Mouse (Mus musculus) intestine, embryonic 16.5 days (tissue): ENCODE measurements around the gene Gcnt2. TPM values are rescaled to one million over a fixed set of nuclear protein-coding genes. Genes with fewer than 3 reads are reported as not detected.
"Not testable (repeated sequence)": the region's sequence is repeated elsewhere in the genome, so short reads cannot be mapped to it uniquely, and the experiment has no call there.

Source experiments
- ATAC-seq: fragments of 200-750 bp; cut with Nextera tagmentation; 2 replicates; pipeline ENCODE4 v1.8.0; 2017; ENCODE audit warnings: moderate TSS enrichment, moderate library complexity
- H3K27ac ChIP-seq: fragments of 300-500 bp; sonication (generic); 2 replicates; pipeline ENCODE4 v1.5.1; 2014; ENCODE audit warnings: mild to moderate bottlenecking, low read length
- H3K27me3 ChIP-seq: fragments of 300-500 bp; sonication (generic); replicated peaks from 2 replicates; pipeline ENCODE4 v1.6.1; 2014; ENCODE audit warnings: low read length, control low read depth, mixed read lengths; ENCODE audit not compliant: control insufficient read depth, insufficient read depth
- H3K36me3 ChIP-seq: fragments of 300-500 bp; sonication (generic); 2 replicates; pipeline ENCODE4 v1.6.1; 2014; ENCODE audit warnings: low read length, control low read depth; ENCODE audit not compliant: control insufficient read depth, insufficient read depth
- H3K4me1 ChIP-seq: fragments of 300-500 bp; sonication (generic); 2 replicates; pipeline ENCODE4 v1.6.1; 2014; ENCODE audit warnings: low read length, control low read depth, mixed read lengths; ENCODE audit not compliant: control insufficient read depth, insufficient read depth
- H3K4me2 ChIP-seq: fragments of 300-500 bp; sonication (generic); 2 replicates; pipeline ENCODE4 v1.6.1; 2014; ENCODE audit warnings: low read depth, low read length, control low read depth
- H3K4me3 ChIP-seq: fragments of 300-500 bp; sonication (generic); 2 replicates; pipeline ENCODE4 v1.5.1; 2014; ENCODE audit warnings: mild to moderate bottlenecking, low read length
- H3K9ac ChIP-seq: fragments of 300-500 bp; sonication (generic); 2 replicates; pipeline ENCODE4 v1.6.1; 2014; ENCODE audit warnings: low read depth, low read length
- H3K9me3 ChIP-seq: fragments of 300-500 bp; sonication (generic); 2 replicates; pipeline ENCODE4 v1.6.1; 2016; ENCODE audit warnings: low read length, control low read depth; ENCODE audit not compliant: control insufficient read depth
- WGBS: fragments of 180-500 bp; shearing (Covaris S2); extraction: QIAGEN DNeasy Blood & Tissue Kit; methylation state at CpG from one replicate; pipeline ENCODE4 v1.1.7; 2014; 5-methylcytosine and 5-hydroxymethylcytosine counted together
- polyA plus RNA-seq: library from polyadenylated mRNA; unstranded; fragments of >200 nt; fragmentation: Nextera tagmentation; extraction: Ambion mirVana; gene quantifications from 2 replicates; pipeline ENCODE4 v1.2.1, GENCODE M21; 2015

Gcnt2 gene
- polyA plus RNA-seq, 1 experiment from 2014 or later = 14.5 TPM

- ATAC-seq = no peak
- Histone ChIP-seq H3K4me1 (peaks cover 8% of the 10 kb centered on the region; the same call in 1 of the 2 replicates), H3K9ac (no peak overlapping the region), H3K27ac (0 out of 2 replicates have a peak overlapping the region, but pooled peaks have one; percentile 13), H3K36me3 (no peaks in the 10 kb centered on the region), H3K9me3 (no peaks in the 10 kb centered on the region), H3K4me3 (peak overlapping the region; percentile 40; the same call in 1 of the 2 replicates), H3K27me3 (no peaks in the 10 kb centered on the region), H3K4me2 (peak overlapping the region; percentile 65)
- WGBS = 52% methylated on average over 10 of the region's 10 CpGs
Observed at GRCm38 (mm10) chr13:40885935-40886642, 26.5 kb downstream of the Gcnt2 start.

GRCm38 (mm10) chr13:40886643-40887381 is 27.3 kb downstream of the Gcnt2 start:
- peak overlapping the region; percentile 55; the same call in 1 of the 2 replicates for H3K27ac ChIP-seq
- peak overlapping the region; percentile 40 for H3K4me3 ChIP-seq
- H3K27me3 ChIP-seq = no peaks in the 10 kb centered on the region
- 8% methylated on average over 22 of the region's 22 CpGs for WGBS
- H3K36me3 ChIP-seq = no peaks in the 10 kb centered on the region
- H3K4me1 ChIP-seq = peaks cover 8% of the 10 kb centered on the region; the same call in 1 of the 2 replicates
- H3K4me2 ChIP-seq = peak overlapping the region; percentile 65
- peak; percentile 38 for ATAC-seq
- H3K9me3 ChIP-seq = no peaks in the 10 kb centered on the region
- peak overlapping the region; percentile 64 for H3K9ac ChIP-seq

GRCm38 (mm10) chr13:40890595-40890994 is 31.0 kb downstream of the Gcnt2 start:
- 70% methylated on average over 5 of the region's 5 CpGs for WGBS
- Histone ChIP-seq H3K9me3 (no peaks in the 10 kb centered on the region), H3K4me1 (peaks cover 8% of the 10 kb centered on the region; the same call in 1 of the 2 replicates), H3K4me2 (peak overlapping the region; percentile 19; the same call in 1 of the 2 replicates), H3K9ac (no peak overlapping the region), H3K36me3 (no peaks in the 10 kb centered on the region), H3K27me3 (no peaks in the 10 kb centered on the region), H3K27ac (no peak overlapping the region), H3K4me3 (no peak overlapping the region)
- ATAC-seq = no peak

- not testable (repeated sequence) for H3K4me1 ChIP-seq, ATAC-seq, H3K9ac ChIP-seq, H3K4me2 ChIP-seq, H3K36me3 ChIP-seq, H3K9me3 ChIP-seq, H3K4me3 ChIP-seq, H3K27ac ChIP-seq, H3K27me3 ChIP-seq
- 95% methylated on average over 1 of the region's 1 CpGs for WGBS
Observed at GRCm38 (mm10) chr13:40891369-40891768, 31.8 kb downstream of the Gcnt2 start.

GRCm38 (mm10) chr13:40892043-40892442 is 32.5 kb downstream of the Gcnt2 start:
- H3K36me3 ChIP-seq = no peaks in the 10 kb centered on the region
- ATAC-seq = no peak
- no peak overlapping the region for H3K9ac ChIP-seq
- H3K4me2 ChIP-seq = no peak overlapping the region
- 80% methylated on average over 7 of the region's 7 CpGs for WGBS
- H3K27me3 ChIP-seq = no peaks in the 10 kb centered on the region
- no peak overlapping the region for H3K4me3 ChIP-seq
- no peak overlapping the region for H3K27ac ChIP-seq
- H3K9me3 ChIP-seq = no peaks in the 10 kb centered on the region
- peaks cover 2% of the 10 kb centered on the region; the same call in 1 of the 2 replicates for H3K4me1 ChIP-seq

GRCm38 (mm10) chr13:40892547-40892946 is 33.0 kb downstream of the Gcnt2 start:
- no peak for ATAC-seq
- Histone ChIP-seq H3K4me2 (no peak overlapping the region), H3K27me3 (no peaks in the 10 kb centered on the region), H3K9ac (no peak overlapping the region), H3K36me3 (no peaks in the 10 kb centered on the region), H3K4me3 (no peak overlapping the region), H3K27ac (no peak overlapping the region), H3K4me1 (no peaks in the 10 kb centered on the region), H3K9me3 (no peaks in the 10 kb centered on the region)
- 76% methylated on average over 4 of the region's 4 CpGs for WGBS

GRCm38 (mm10) chr13:40893573-40893972 is 34.0 kb downstream of the Gcnt2 start:
- Histone ChIP-seq H3K36me3 (no peaks in the 10 kb centered on the region), H3K4me3 (no peak overlapping the region), H3K27ac (no peak overlapping the region), H3K27me3 (no peaks in the 10 kb centered on the region), H3K9me3 (no peaks in the 10 kb centered on the region), H3K4me2 (no peak overlapping the region), H3K4me1 (no peaks in the 10 kb centered on the region), H3K9ac (no peak overlapping the region)
- WGBS = 75% methylated on average over 3 of the region's 3 CpGs
- ATAC-seq = no peak

- H3K4me2 ChIP-seq, H3K9ac ChIP-seq, H3K27me3 ChIP-seq, H3K9me3 ChIP-seq, H3K36me3 ChIP-seq, ATAC-seq, H3K4me3 ChIP-seq, H3K27ac ChIP-seq: not testable (repeated sequence)
- WGBS = 60% methylated on average over 12 of the region's 14 CpGs
- peaks cover 14% of the 10 kb centered on the region for H3K4me1 ChIP-seq
Observed at GRCm38 (mm10) chr13:40898049-40898690, 38.6 kb downstream of the Gcnt2 start.

- Histone ChIP-seq H3K4me2 (no peak overlapping the region), H3K4me3 (no peak overlapping the region), H3K27ac (no peak overlapping the region), H3K4me1 (peaks cover 14% of the 10 kb centered on the region), H3K36me3 (no peaks in the 10 kb centered on the region), H3K27me3 (no peaks in the 10 kb centered on the region), H3K9me3 (no peaks in the 10 kb centered on the region), H3K9ac (no peak overlapping the region)
- no peak for ATAC-seq
- 91% methylated on average over 4 of the region's 4 CpGs for WGBS
Observed at GRCm38 (mm10) chr13:40898698-40899097, 39.1 kb downstream of the Gcnt2 start.
